Mouse (Mus musculus): ENCODE results near the gene Oas1e. TPM values are rescaled to one million over a fixed set of nuclear protein-coding genes. Genes with fewer than 3 reads are reported as not detected.

Gene Oas1e
- polyA plus RNA-seq, 1 experiment from 2014 or later, result not detected

- Histone ChIP-seq H3K36me3 (ENCODE audit: control insufficient read depth, insufficient read depth, low read length) (no peaks in the 10 kb centered on the region), H3K9ac (ENCODE audit: low read length) (no peak overlapping the region), H3K4me1 (ENCODE audit: control insufficient read depth, insufficient read depth, low read length) (no peaks in the 10 kb centered on the region), H3K4me3 (ENCODE audit: low read depth, low read length) (no peak overlapping the region), H3K27ac (replicated peaks; ENCODE audit: low read depth, low read length) (no peak overlapping the region), H3K9me3 (ENCODE audit: control insufficient read depth, low read length) (no peaks in the 10 kb centered on the region), H3K27me3 (ENCODE audit: control insufficient read depth, insufficient read depth, low read length) (no peaks in the 10 kb centered on the region), H3K4me2 (ENCODE audit: low read depth, severe bottlenecking) (no peak overlapping the region)
- 26% methylated on average over 6 of the region's 6 CpGs for WGBS
- DNase-seq (ENCODE audit: low spot score) (peak; percentile 49), ATAC-seq (ENCODE audit: insufficient number of reproducible peaks, low FRiP score, low TSS enrichment, low read depth) (no peak)
Measured at GRCm38 (mm10) chr5:120761901-120762300, 33.4 kb downstream of the Oas1e start.

GRCm38 (mm10) chr5:120754215-120754614 is 41.1 kb downstream of the Oas1e start:
- no peak overlapping the region for H3K4me3 ChIP-seq (ENCODE audit: low read depth, low read length)
- no peaks in the 10 kb centered on the region for H3K27me3 ChIP-seq (ENCODE audit: control insufficient read depth, insufficient read depth, low read length)
- 95% methylated on average over 4 of the region's 4 CpGs for WGBS
- H3K36me3 ChIP-seq (ENCODE audit: control insufficient read depth, insufficient read depth, low read length), result no peaks in the 10 kb centered on the region
- DNase-seq (ENCODE audit: low spot score) (no peak), ATAC-seq (ENCODE audit: insufficient number of reproducible peaks, low FRiP score, low TSS enrichment, low read depth) (no peak)
- H3K9ac ChIP-seq (ENCODE audit: low read length), result no peak overlapping the region
- no peak overlapping the region for H3K4me2 ChIP-seq (ENCODE audit: low read depth, severe bottlenecking)
- H3K9me3 ChIP-seq (ENCODE audit: control insufficient read depth, low read length), result no peaks in the 10 kb centered on the region
- H3K27ac ChIP-seq (replicated peaks; ENCODE audit: low read depth, low read length), result no peak overlapping the region
- no peaks in the 10 kb centered on the region for H3K4me1 ChIP-seq (ENCODE audit: control insufficient read depth, insufficient read depth, low read length)

GRCm38 (mm10) chr5:120752786-120753185 is 42.5 kb downstream of the Oas1e start:
- Histone ChIP-seq H3K9ac (ENCODE audit: low read length) (no peak overlapping the region), H3K4me2 (ENCODE audit: low read depth, severe bottlenecking) (no peak overlapping the region), H3K27me3 (ENCODE audit: control insufficient read depth, insufficient read depth, low read length) (no peaks in the 10 kb centered on the region), H3K9me3 (ENCODE audit: control insufficient read depth, low read length) (no peaks in the 10 kb centered on the region), H3K4me3 (ENCODE audit: low read depth, low read length) (no peak overlapping the region), H3K36me3 (ENCODE audit: control insufficient read depth, insufficient read depth, low read length) (no peaks in the 10 kb centered on the region), H3K4me1 (ENCODE audit: control insufficient read depth, insufficient read depth, low read length) (no peaks in the 10 kb centered on the region), H3K27ac (replicated peaks; ENCODE audit: low read depth, low read length) (no peak overlapping the region)
- 81% methylated on average over 3 of the region's 3 CpGs for WGBS
- no peak for ATAC-seq (ENCODE audit: insufficient number of reproducible peaks, low FRiP score, low TSS enrichment, low read depth)
- no peak for DNase-seq (ENCODE audit: low spot score)

GRCm38 (mm10) chr5:120751206-120751605 is 44.1 kb downstream of the Oas1e start:
- WGBS, result 73% methylated on average over 3 of the region's 3 CpGs
- DNase-seq (ENCODE audit: low spot score) (no peak), ATAC-seq (ENCODE audit: insufficient number of reproducible peaks, low FRiP score, low TSS enrichment, low read depth) (no peak)
- no peaks in the 10 kb centered on the region for H3K4me1 ChIP-seq (ENCODE audit: control insufficient read depth, insufficient read depth, low read length)
- H3K9me3 ChIP-seq (ENCODE audit: control insufficient read depth, low read length), result no peaks in the 10 kb centered on the region
- no peak overlapping the region for H3K27ac ChIP-seq (replicated peaks; ENCODE audit: low read depth, low read length)
- H3K27me3 ChIP-seq (ENCODE audit: control insufficient read depth, insufficient read depth, low read length), result no peaks in the 10 kb centered on the region
- no peak overlapping the region for H3K4me3 ChIP-seq (ENCODE audit: low read depth, low read length)
- no peak overlapping the region for H3K9ac ChIP-seq (ENCODE audit: low read length)
- no peaks in the 10 kb centered on the region for H3K36me3 ChIP-seq (ENCODE audit: control insufficient read depth, insufficient read depth, low read length)
- H3K4me2 ChIP-seq (ENCODE audit: low read depth, severe bottlenecking), result no peak overlapping the region

GRCm38 (mm10) chr5:120749688-120750087 is 45.6 kb downstream of the Oas1e start, which contains the start of gene Oas2:
Oas2 (minus strand) TSS chr5:120749853.
- no peaks in the 10 kb centered on the region for H3K4me1 ChIP-seq (ENCODE audit: control insufficient read depth, insufficient read depth, low read length)

GRCm38 (mm10) chr5:120746451-120746850 is 48.9 kb downstream of the Oas1e start:
- no peaks in the 10 kb centered on the region for H3K27me3 ChIP-seq (ENCODE audit: control insufficient read depth, insufficient read depth, low read length)
- no peak overlapping the region for H3K4me3 ChIP-seq (ENCODE audit: low read depth, low read length)
- H3K4me1 ChIP-seq (ENCODE audit: control insufficient read depth, insufficient read depth, low read length), result no peaks in the 10 kb centered on the region
- ATAC-seq (ENCODE audit: insufficient number of reproducible peaks, low FRiP score, low TSS enrichment, low read depth), result no peak
- no peak overlapping the region for H3K9ac ChIP-seq (ENCODE audit: low read length)
- H3K36me3 ChIP-seq (ENCODE audit: control insufficient read depth, insufficient read depth, low read length), result no peaks in the 10 kb centered on the region
- H3K4me2 ChIP-seq (ENCODE audit: low read depth, severe bottlenecking), result no peak overlapping the region
- peak; percentile 60 for DNase-seq (ENCODE audit: low spot score)
- no peak overlapping the region for H3K27ac ChIP-seq (replicated peaks; ENCODE audit: low read depth, low read length)
- WGBS, result 12% methylated on average over 5 of the region's 5 CpGs
- no peaks in the 10 kb centered on the region for H3K9me3 ChIP-seq (ENCODE audit: control insufficient read depth, low read length)

More at GRCm38 (mm10) chr5:120749688-120750087, 45.6 kb downstream of the Oas1e start, which contains the start of gene Oas2:
- Histone ChIP-seq H3K27me3 (ENCODE audit: control insufficient read depth, insufficient read depth, low read length) (no peaks in the 10 kb centered on the region), H3K4me2 (ENCODE audit: low read depth, severe bottlenecking) (no peak within 1 kb of the TSS), H3K9me3 (ENCODE audit: control insufficient read depth, low read length) (no peaks in the 10 kb centered on the region), H3K36me3 (ENCODE audit: control insufficient read depth, insufficient read depth, low read length) (no peaks in the 10 kb centered on the region), H3K27ac (replicated peaks; ENCODE audit: low read depth, low read length) (no peak within 1 kb of the TSS), H3K9ac (ENCODE audit: low read length) (no peak within 1 kb of the TSS), H3K4me3 (ENCODE audit: low read depth, low read length) (no peak within 1 kb of the TSS)
- DNase-seq (ENCODE audit: low spot score) (no peak), ATAC-seq (ENCODE audit: insufficient number of reproducible peaks, low FRiP score, low TSS enrichment, low read depth) (no peak)
- 71% methylated on average over 5 of the region's 5 CpGs for WGBS

- no peak for ATAC-seq (ENCODE audit: insufficient number of reproducible peaks, low FRiP score, low TSS enrichment, low read depth)
- Histone ChIP-seq H3K4me2 (ENCODE audit: low read depth, severe bottlenecking) (no peak overlapping the region), H3K9me3 (ENCODE audit: control insufficient read depth, low read length) (no peaks in the 10 kb centered on the region), H3K27ac (replicated peaks; ENCODE audit: low read depth, low read length) (no peak overlapping the region), H3K4me1 (ENCODE audit: control insufficient read depth, insufficient read depth, low read length) (no peaks in the 10 kb centered on the region), H3K4me3 (ENCODE audit: low read depth, low read length) (no peak overlapping the region), H3K36me3 (ENCODE audit: control insufficient read depth, insufficient read depth, low read length) (no peaks in the 10 kb centered on the region), H3K27me3 (ENCODE audit: control insufficient read depth, insufficient read depth, low read length) (no peaks in the 10 kb centered on the region), H3K9ac (ENCODE audit: low read length) (no peak overlapping the region)
- 30% methylated on average over 4 of the region's 4 CpGs for WGBS
- DNase-seq (ENCODE audit: low spot score), result peak; percentile 61
Measured at GRCm38 (mm10) chr5:120742125-120742524, 53.2 kb downstream of the Oas1e start.

Other genes with a start within 250 kb of the Oas1e start
- gene Tpcn1, start 206.9 kb downstream of the Oas1e start, polyA plus RNA-seq (2014; fragmentation: Nextera tagmentation; extraction: Ambion mirVana), result 13.9 and 15.2 TPM in 2 replicates
- 0.27 and 0.40 TPM in 2 replicates for gene Iqcd, start 206.5 kb downstream of the Oas1e start, polyA plus RNA-seq (2014; fragmentation: Nextera tagmentation; extraction: Ambion mirVana)
- 11.6 and 13.5 TPM in 2 replicates for gene Rita1, start 182.9 kb downstream of the Oas1e start, polyA plus RNA-seq (2014; fragmentation: Nextera tagmentation; extraction: Ambion mirVana)
- 33.1 and 33.5 TPM in 2 replicates for gene Ddx54, start 182.8 kb downstream of the Oas1e start, polyA plus RNA-seq (2014; fragmentation: Nextera tagmentation; extraction: Ambion mirVana)
- not detected in 2 replicates for gene Cfap73, start 161.3 kb downstream of the Oas1e start, polyA plus RNA-seq (2014; fragmentation: Nextera tagmentation; extraction: Ambion mirVana)
- gene Rasal1, start 146.7 kb downstream of the Oas1e start, polyA plus RNA-seq (2014; fragmentation: Nextera tagmentation; extraction: Ambion mirVana), result 0.16 and 0.48 TPM in 2 replicates
- gene Dtx1, start 83.6 kb downstream of the Oas1e start, polyA plus RNA-seq (2014; fragmentation: Nextera tagmentation; extraction: Ambion mirVana), result 3.0 and 3.5 TPM in 2 replicates
- 0.12 TPM in 1 of 2 replicates, not detected in the other for gene Oas2, start 45.7 kb downstream of the Oas1e start, polyA plus RNA-seq (2014; fragmentation: Nextera tagmentation; extraction: Ambion mirVana)
- gene Oas3, start 17.9 kb downstream of the Oas1e start, polyA plus RNA-seq (2014; fragmentation: Nextera tagmentation; extraction: Ambion mirVana), result 0.03 TPM in 1 of 2 replicates, not detected in the other
- gene Oas1c, start 17.0 kb upstream of the Oas1e start, polyA plus RNA-seq (2014; fragmentation: Nextera tagmentation; extraction: Ambion mirVana), result 0.28 and 0.41 TPM in 2 replicates
- gene Oas1f, start 51.8 kb upstream of the Oas1e start, polyA plus RNA-seq (2014; fragmentation: Nextera tagmentation; extraction: Ambion mirVana), result not detected in 2 replicates
- not detected in 2 replicates for gene Oas1h, start 65.9 kb upstream of the Oas1e start, polyA plus RNA-seq (2014; fragmentation: Nextera tagmentation; extraction: Ambion mirVana)
- gene Oas1g, start 92.1 kb upstream of the Oas1e start, polyA plus RNA-seq (2014; fragmentation: Nextera tagmentation; extraction: Ambion mirVana), result not detected in 2 replicates
- 0.57 and 0.68 TPM in 2 replicates for gene Oas1a, start 112.0 kb upstream of the Oas1e start, polyA plus RNA-seq (2014; fragmentation: Nextera tagmentation; extraction: Ambion mirVana)
- gene Oas1d, start 119.0 kb upstream of the Oas1e start, polyA plus RNA-seq (2014; fragmentation: Nextera tagmentation; extraction: Ambion mirVana), result not detected in 2 replicates
- not detected in 2 replicates for gene Rph3a, start 214.6 kb upstream of the Oas1e start, polyA plus RNA-seq (2014; fragmentation: Nextera tagmentation; extraction: Ambion mirVana)

Data from limb, embryonic 11.5 days (tissue).